Mouse (Mus musculus): Measurements from ENCODE around the gene Dock6. TPM values are rescaled to one million over a fixed set of nuclear protein-coding genes. Genes with fewer than 3 reads are reported as not detected.
"Not testable (repeated sequence)": the region's sequence is repeated elsewhere in the genome, so short reads cannot be mapped to it uniquely, and the experiment has no call there.

Dock6 gene
- polyA plus RNA-seq, 1 experiment from 2014 or later = 24.4 TPM

DNA sequence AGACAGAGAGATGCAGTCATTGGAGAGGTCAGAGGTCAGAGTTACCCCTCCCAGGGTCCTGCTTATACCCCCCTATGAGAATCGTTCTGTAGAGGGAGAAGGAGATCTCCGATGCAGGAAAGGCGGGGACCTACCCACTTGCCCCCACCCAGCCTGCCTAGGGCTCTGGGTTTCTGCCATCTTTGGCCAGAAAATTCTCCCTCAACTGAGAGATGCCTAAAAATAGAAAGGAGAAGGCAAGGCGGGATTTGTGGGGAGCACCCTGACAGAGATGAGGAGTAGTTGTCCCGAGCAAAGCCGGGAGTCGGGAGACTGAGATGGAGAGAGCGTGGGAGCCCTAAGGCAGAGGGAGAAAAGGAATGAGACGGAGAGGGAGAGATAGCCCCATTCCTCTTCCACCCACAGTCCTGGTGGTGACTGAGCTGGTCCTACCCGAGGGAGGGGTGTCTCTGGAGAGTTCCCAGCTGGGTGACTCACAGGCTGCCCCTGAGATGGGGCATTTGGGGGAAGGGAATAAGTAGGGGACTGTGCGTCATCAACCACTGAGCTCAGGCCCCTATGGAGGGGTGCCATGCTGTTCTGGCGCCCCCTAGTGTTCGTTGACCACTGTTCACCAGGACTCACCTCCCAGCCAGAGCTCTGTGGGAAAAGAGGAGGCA, 48.3 kb downstream of the Dock6 start:
- 0 out of 2 replicates have a peak overlapping the region, but pooled peaks have one; percentile 9 for H3K4me2 ChIP-seq (replicated peaks)
- no peaks in the 10 kb centered on the region for H3K4me1 ChIP-seq
- no peaks in the 10 kb centered on the region for H3K36me3 ChIP-seq
- no peak overlapping the region for H3K4me3 ChIP-seq
- no peaks in the 10 kb centered on the region for H3K27me3 ChIP-seq
- whole genome bisulfite sequencing = 47% methylated on average over 13 of the region's 13 CpGs
- no peak overlapping the region for H3K9ac ChIP-seq
- peak; percentile 86 for ATAC-seq (ENCODE audit: low FRiP score)
- H3K27ac ChIP-seq = no peak overlapping the region
- H3K9me3 ChIP-seq (replicated peaks) = no peaks in the 10 kb centered on the region

DNA sequence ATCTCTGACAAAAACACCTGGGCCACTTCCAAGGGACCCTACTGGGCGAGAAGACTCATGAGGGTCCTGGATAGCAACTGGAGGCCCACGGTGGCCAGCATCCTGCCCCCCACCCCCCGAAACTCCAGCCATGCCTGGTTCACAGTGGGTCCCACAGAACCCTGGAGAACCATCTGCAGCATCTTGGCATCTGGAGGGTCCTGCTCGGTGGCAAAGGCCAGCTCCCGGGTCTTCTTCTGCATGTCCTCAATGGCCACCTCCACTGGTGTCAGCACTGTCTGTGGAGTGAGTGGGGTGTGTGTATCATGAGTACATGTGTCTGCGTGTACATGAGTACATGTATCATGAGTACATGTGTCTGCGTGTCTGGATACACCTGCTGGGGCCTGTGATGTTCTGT, 50.8 kb downstream of the Dock6 start:
- no peaks in the 10 kb centered on the region for H3K9me3 ChIP-seq (replicated peaks)

DNA sequence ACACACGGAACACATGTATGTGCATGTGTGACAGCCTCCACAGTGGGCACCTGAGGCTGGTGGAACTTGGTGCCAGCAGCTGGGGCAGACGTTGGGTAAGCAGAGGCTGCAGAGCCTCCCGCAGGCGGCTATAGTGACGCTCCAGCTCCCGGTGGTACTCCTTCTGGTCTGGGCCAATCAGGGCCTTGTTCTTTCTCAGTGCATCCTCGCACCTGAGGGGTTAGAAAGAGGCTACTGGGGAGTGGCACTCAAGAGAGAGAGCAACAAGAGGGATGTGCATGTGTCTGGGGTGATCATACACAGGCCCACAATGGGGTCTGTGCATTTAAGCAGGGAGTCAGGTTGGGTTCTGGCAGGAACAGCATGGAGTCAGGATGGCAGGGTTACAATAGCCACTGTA, 51.3 kb downstream of the Dock6 start:
- 71% methylated on average over 7 of the region's 7 CpGs for WGBS
- no peaks in the 10 kb centered on the region for H3K36me3 ChIP-seq
- no peak for ATAC-seq (ENCODE audit: low FRiP score)
- peaks cover 18% of the 10 kb centered on the region for H3K4me1 ChIP-seq
- no peaks in the 10 kb centered on the region for H3K9me3 ChIP-seq (replicated peaks)
- no peak overlapping the region for H3K27ac ChIP-seq
- no peak overlapping the region for H3K4me3 ChIP-seq
- H3K27me3 ChIP-seq = peaks cover 6% of the 10 kb centered on the region; the same call in 1 of the 2 replicates
- no peak overlapping the region for H3K4me2 ChIP-seq (replicated peaks)
- H3K9ac ChIP-seq = no peak overlapping the region

More for the DNA sequence above, 50.8 kb downstream of the Dock6 start:
- Histone ChIP-seq H3K36me3 (no peaks in the 10 kb centered on the region), H3K4me3 (no peak overlapping the region), H3K27ac (no peak overlapping the region), H3K9ac (no peak overlapping the region), H3K4me1 (peaks cover 14% of the 10 kb centered on the region), H3K4me2 (replicated peaks) (no peak overlapping the region), H3K27me3 (peaks cover 6% of the 10 kb centered on the region; the same call in 1 of the 2 replicates)
- ATAC-seq (ENCODE audit: low FRiP score) = no peak
- 88% methylated on average over 7 of the region's 7 CpGs for WGBS

DNA sequence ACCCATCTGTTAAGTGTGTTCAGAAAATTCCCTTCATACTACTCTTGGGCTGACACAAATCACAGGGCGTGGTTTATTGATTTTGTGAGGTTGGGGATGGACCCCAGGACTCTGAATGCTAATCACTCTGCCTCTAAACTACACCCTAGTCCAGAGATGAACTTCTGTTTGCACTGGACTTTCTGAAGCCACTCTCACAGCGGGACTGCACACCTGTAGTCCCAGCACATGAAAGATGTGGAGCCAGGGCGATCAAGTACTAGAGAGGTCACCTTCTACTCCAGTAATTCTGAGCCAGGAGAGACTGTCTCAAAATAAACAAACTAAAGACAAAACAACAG, 53.5 kb downstream of the Dock6 start:
- peak overlapping the region; percentile 80 for H3K4me2 ChIP-seq (replicated peaks)
- peak overlapping the region; percentile 59 for H3K4me3 ChIP-seq
- no peak overlapping the region for H3K9ac ChIP-seq
- ATAC-seq (ENCODE audit: low FRiP score) = no peak; the same call in 1 of the 2 replicates
- no peak overlapping the region for H3K27ac ChIP-seq
- no peaks in the 10 kb centered on the region for H3K9me3 ChIP-seq (replicated peaks)
- WGBS = 45% methylated on average over 3 of the region's 3 CpGs
- peaks cover 22% of the 10 kb centered on the region for H3K4me1 ChIP-seq
- H3K36me3 ChIP-seq = peaks cover 12% of the 10 kb centered on the region
- peaks cover 6% of the 10 kb centered on the region; the same call in 1 of the 2 replicates for H3K27me3 ChIP-seq

DNA sequence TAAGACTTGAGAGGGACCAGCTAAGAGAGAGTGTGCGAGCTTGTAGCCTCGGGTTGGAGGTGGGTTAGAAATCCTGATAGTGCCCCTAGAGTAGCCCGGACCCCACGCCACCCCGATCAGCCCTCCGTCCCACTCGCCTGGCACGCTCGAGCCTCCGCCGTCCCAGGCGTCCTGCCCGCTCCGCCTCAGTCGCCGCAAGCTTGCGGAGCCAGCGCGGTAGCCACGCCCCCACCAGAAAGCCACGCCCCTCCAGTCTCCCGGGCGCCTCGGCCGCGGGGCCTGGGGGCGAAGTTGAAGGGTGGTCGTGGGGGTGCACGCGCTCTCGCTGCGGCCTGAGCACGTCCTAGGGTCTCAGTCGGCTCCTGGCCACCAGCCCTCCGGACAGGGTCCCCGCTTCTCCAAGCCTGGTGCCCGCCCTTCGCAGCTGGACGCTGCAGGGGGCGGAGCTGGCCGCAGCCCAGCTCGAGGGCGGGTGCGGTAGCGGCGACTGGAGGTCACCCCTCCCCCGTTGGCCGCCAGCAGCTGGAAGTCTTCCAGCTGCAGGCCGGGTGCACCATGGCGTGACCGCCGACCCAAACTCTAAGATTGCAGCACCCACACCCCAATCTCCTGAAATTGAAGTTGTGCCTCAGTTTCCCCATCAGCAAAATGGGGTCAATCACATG, 54.0 kb downstream of the Dock6 start, which contains the start of gene Kank2:
Gene Kank2 (minus strand): TSS at position 400 of the 665 bp plus-strand sequence.
- peak; percentile 83 for ATAC-seq (ENCODE audit: low FRiP score)
- peaks cover 6% of the 10 kb centered on the region; the same call in 1 of the 2 replicates for H3K27me3 ChIP-seq
- peaks cover 14% of the 10 kb centered on the region for H3K36me3 ChIP-seq
- peaks cover 22% of the 10 kb centered on the region for H3K4me1 ChIP-seq
- H3K9me3 ChIP-seq (replicated peaks) = no peaks in the 10 kb centered on the region
- peak within 1 kb of the TSS; percentile 80 for H3K4me2 ChIP-seq (replicated peaks)
- peak within 1 kb of the TSS; percentile 75 for H3K27ac ChIP-seq
- under 1% methylated on average over 47 of the region's 52 CpGs for WGBS
- H3K9ac ChIP-seq = peak within 1 kb of the TSS; percentile 73
- H3K4me3 ChIP-seq = peak within 1 kb of the TSS; percentile 59

DNA sequence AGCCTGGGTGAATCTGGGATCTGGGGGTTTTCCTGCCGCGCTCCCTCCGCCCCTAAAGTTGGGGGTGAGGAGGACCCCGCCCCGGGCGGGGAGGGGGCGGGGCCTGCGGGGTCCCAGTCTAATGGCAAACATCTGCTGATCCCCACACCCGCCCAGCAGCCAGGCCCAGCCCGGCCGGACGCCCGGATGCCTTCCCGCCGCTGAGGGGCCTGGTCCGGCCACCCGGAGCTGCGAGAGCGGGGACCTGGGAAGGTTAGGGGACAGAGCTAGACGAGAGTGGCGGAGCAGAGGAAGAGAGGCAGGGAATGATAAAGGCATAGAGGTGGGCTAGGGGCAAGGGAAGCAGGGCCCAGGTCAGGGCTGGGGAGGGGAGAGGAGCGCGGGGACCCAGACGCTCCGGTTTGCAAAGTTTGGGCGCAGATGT, 54.5 kb downstream of the Dock6 start:
- Histone ChIP-seq H3K4me1 (peaks cover 22% of the 10 kb centered on the region), H3K27me3 (peaks cover 6% of the 10 kb centered on the region; the same call in 1 of the 2 replicates), H3K4me3 (peak overlapping the region; percentile 59), H3K9me3 (replicated peaks) (no peaks in the 10 kb centered on the region), H3K4me2 (replicated peaks) (peak overlapping the region; percentile 80), H3K9ac (peak overlapping the region; percentile 73), H3K36me3 (peaks cover 18% of the 10 kb centered on the region), H3K27ac (peak overlapping the region; percentile 75)
- ATAC-seq (ENCODE audit: low FRiP score) = peak; percentile 47
- 0% methylated on average over 25 of the region's 26 CpGs for WGBS

DNA sequence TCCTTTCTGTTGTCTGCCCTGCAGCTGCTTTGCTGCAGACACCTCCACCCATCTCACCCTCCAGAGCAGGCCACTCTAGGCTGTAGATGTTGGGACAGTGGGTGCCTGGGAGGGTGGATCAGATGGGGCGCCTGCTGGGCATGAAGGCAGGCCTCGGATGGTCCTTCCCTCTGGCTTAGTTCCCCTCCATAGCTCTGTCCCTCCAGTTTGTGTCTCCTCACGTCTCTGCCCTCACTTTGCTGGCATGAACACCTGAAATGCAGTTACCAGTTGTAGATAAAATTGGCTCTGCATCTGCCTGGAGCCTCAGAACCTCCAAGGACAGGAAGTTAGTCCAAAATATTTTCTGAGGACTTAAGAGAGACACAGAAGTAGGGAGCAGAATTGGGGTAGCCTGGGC, 55.5 kb downstream of the Dock6 start:
- peaks cover 27% of the 10 kb centered on the region for H3K4me1 ChIP-seq
- peak overlapping the region; percentile 59 for H3K4me3 ChIP-seq
- no peak overlapping the region for H3K27ac ChIP-seq
- no peak overlapping the region for H3K9ac ChIP-seq
- ATAC-seq (ENCODE audit: low FRiP score) = no peak
- 71% methylated on average over 3 of the region's 3 CpGs for WGBS
- peaks cover 18% of the 10 kb centered on the region for H3K36me3 ChIP-seq
- peak overlapping the region; percentile 80; the same call in 1 of the 2 replicates for H3K4me2 ChIP-seq (replicated peaks)
- H3K9me3 ChIP-seq (replicated peaks) = no peaks in the 10 kb centered on the region
- peaks cover 6% of the 10 kb centered on the region; the same call in 1 of the 2 replicates for H3K27me3 ChIP-seq

DNA sequence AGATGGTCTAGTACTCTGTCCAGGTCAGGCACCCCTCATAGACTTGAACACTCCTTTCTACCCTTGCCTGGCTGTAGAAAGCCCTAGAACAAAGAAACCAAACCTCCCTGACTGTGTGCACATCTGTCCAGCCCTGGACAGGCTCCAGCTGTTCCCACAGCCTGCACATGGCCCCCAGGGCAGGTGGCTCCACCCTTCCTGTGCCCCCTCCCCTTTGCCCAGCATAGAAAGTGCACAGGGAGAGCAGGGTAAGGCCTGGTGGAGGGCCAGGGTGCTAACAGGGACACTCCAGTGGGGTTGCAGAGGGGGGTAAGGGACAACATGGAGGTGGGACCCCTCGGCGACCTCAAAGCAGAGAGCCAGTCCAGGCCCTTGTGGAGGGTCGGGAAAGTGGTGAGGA, 56.2 kb downstream of the Dock6 start:
- 75% methylated on average over 3 of the region's 3 CpGs for WGBS
- Histone ChIP-seq H3K9me3 (replicated peaks) (no peaks in the 10 kb centered on the region), H3K9ac (0 out of 2 replicates have a peak overlapping the region, but pooled peaks have one; percentile 18), H3K4me1 (peaks cover 27% of the 10 kb centered on the region), H3K4me3 (no peak overlapping the region), H3K27me3 (peaks cover 6% of the 10 kb centered on the region; the same call in 1 of the 2 replicates), H3K36me3 (peaks cover 18% of the 10 kb centered on the region), H3K4me2 (replicated peaks) (peak overlapping the region; percentile 32), H3K27ac (no peak overlapping the region)
- ATAC-seq (ENCODE audit: low FRiP score) = no peak

DNA sequence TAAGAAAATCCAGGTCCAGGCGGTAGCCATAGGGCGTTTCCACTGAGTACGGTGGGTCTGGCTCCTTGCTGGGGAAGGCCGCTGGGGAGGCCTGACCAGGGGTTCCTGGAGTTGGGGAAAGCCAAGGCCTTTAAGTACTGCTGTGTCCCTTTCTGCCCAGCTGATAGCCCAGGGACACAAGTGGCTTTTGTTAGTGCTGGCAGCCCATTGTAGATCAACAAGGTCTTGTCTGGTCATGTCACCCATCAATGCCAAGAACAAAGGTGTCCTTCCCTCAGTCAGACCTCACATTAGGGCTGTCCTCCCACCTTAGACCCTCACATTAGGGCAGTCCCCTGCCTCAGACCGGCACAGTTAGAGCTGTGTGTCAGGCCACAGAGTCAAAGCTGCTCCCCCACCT, 56.9 kb downstream of the Dock6 start:
- ATAC-seq (ENCODE audit: low FRiP score) = no peak
- no peak overlapping the region for H3K27ac ChIP-seq
- H3K4me1 ChIP-seq = peaks cover 27% of the 10 kb centered on the region
- peaks cover 18% of the 10 kb centered on the region for H3K36me3 ChIP-seq
- H3K4me3 ChIP-seq = no peak overlapping the region
- H3K9me3 ChIP-seq (replicated peaks) = no peaks in the 10 kb centered on the region
- no peak overlapping the region for H3K9ac ChIP-seq
- 73% methylated on average over 5 of the region's 5 CpGs for WGBS
- peaks cover 6% of the 10 kb centered on the region; the same call in 1 of the 2 replicates for H3K27me3 ChIP-seq
- peak overlapping the region; percentile 32; the same call in 1 of the 2 replicates for H3K4me2 ChIP-seq (replicated peaks)

DNA sequence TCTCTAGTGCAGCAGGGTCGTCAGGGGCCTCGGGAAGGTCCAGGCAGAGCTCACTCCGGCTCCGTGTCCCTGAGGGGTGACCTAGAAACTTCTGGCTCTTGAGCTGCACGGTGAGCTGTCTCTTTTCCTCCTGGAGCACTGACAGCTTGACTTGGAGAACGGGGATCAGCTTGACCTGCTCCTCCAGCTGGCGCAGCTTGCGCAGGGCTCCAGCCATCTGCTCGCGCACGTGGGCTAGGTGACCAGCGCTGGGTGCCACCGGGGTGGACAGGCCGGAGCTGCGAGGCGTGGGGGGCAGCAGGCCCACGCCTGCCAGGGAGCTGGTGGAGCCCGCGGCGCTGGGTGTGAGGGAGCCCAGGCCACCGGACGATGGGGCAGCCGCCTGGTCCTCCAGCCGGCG, 57.5 kb downstream of the Dock6 start:
- Histone ChIP-seq H3K9ac (no peak overlapping the region), H3K9me3 (replicated peaks) (no peaks in the 10 kb centered on the region), H3K27me3 (peaks cover 6% of the 10 kb centered on the region; the same call in 1 of the 2 replicates), H3K36me3 (peaks cover 18% of the 10 kb centered on the region), H3K4me1 (peaks cover 27% of the 10 kb centered on the region), H3K4me3 (no peak overlapping the region), H3K27ac (no peak overlapping the region), H3K4me2 (replicated peaks) (no peak overlapping the region)
- 95% methylated on average over 25 of the region's 25 CpGs for WGBS
- ATAC-seq (ENCODE audit: low FRiP score) = no peak

DNA sequence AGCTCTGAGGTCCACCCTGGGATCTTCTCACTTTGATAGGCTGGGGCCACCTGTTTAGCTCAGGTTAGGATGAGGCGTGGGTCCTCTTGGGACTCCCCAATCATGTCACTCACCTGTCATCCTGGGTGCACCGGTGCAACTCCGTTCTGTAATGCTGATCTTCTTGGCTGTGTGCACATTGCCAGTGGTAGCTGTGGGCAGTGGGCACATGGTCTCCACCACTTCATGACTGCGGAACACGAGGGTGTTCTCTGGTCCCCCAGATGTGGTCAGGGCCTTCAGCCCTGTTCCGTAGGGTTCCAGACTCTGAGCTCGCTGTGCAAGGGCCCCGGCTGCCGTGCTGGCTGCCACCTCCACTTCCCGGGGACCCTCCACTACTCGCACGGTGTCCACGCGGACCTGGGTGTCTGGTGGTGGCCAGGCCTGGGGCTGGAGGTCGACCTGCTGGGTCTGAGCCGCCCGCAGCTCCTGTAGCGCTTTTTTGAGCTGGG, 58.0 kb downstream of the Dock6 start:
- H3K9me3 ChIP-seq (replicated peaks) = no peaks in the 10 kb centered on the region
- WGBS = 94% methylated on average over 18 of the region's 18 CpGs
- peaks cover 27% of the 10 kb centered on the region for H3K4me1 ChIP-seq
- no peak overlapping the region for H3K9ac ChIP-seq
- H3K4me2 ChIP-seq (replicated peaks) = no peak overlapping the region
- peaks cover 6% of the 10 kb centered on the region; the same call in 1 of the 2 replicates for H3K27me3 ChIP-seq
- H3K4me3 ChIP-seq = no peak overlapping the region
- no peak for ATAC-seq (ENCODE audit: low FRiP score)
- H3K36me3 ChIP-seq = peaks cover 18% of the 10 kb centered on the region
- H3K27ac ChIP-seq = no peak overlapping the region

DNA sequence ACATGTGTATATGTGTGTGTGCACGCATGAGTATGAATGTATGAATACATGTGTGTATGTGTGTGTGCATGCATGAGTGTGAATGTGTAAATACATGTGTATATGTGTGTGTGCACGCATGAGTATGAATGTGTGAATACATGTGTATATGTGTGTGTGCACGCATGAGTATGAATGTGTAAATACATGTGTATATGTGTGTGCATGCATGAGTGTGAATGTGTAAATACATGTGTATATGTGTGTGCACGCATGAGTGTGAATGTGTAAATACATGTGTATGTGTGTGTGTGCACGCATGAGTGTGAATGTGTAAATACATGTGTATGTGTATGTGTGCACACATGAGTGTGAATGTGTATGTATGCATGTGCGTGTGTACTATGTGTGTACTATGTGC, 58.9 kb downstream of the Dock6 start:
- not testable (repeated sequence) for H3K4me3 ChIP-seq; H3K4me2 ChIP-seq (replicated peaks); H3K9ac ChIP-seq; H3K27ac ChIP-seq; H3K27me3 ChIP-seq; ATAC-seq (ENCODE audit: low FRiP score); H3K9me3 ChIP-seq (replicated peaks)
- H3K4me1 ChIP-seq = peaks cover 21% of the 10 kb centered on the region
- 96% methylated on average over 6 of the region's 6 CpGs for WGBS
- H3K36me3 ChIP-seq = peaks cover 18% of the 10 kb centered on the region
